Mouse (Mus musculus): ENCODE results near the gene Cops4. TPM values are rescaled to one million over a fixed set of nuclear protein-coding genes. Genes with fewer than 3 reads are reported as not detected.

The Cops4 gene
- polyA plus RNA-seq, 1 experiment from 2014 or later = 165 TPM

DNA sequence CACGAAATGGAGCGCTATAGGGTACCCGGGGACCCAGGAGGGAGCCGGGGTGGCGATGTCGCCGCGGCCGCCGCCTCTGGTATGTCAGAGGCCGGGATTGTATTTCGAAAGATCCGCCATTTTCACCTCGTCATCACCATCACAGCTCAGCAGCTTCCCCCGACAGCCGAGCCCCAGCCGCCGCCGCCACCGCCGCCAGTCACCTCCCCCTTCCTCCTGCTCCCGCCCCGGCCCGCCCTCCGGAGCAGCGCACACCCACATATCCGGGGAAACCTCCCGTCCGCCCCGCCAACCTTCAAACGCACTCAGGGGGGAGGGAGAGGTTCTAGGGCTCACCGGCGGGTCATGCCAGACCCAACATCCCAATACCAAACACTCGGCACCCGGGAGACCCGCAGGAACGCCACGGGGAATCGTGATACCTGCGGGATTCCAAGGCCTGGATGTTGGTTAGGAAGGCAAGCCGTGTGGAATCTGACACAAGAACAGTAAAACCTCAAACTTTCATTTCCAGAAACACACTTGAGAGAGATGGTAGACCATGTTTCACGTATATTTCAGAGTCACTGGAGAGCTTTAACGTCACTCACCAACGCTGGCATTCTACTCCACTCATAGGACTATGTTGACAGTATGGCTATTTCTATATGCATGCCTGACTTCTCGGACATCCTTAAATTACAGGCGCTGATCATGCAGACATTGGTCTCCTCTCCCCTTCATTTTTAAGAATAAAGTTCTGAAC is 19.5 kb upstream of the Cops4 start:
- peak overlapping the region; percentile 91 for H3K4me2 ChIP-seq
- peak; percentile 67; the same call in 1 of the 2 replicates for ATAC-seq (replicated peaks; ENCODE audit: insufficient number of reproducible peaks, low FRiP score, low TSS enrichment)
- peak overlapping the region; percentile 88 for H3K4me3 ChIP-seq (ENCODE audit: low read depth, low read length)
- no peaks in the 10 kb centered on the region for H3K27me3 ChIP-seq (ENCODE audit: control insufficient read depth, insufficient read depth, low read length)
- no peaks in the 10 kb centered on the region for H3K36me3 ChIP-seq (ENCODE audit: control insufficient read depth, insufficient read depth, low read length)
- peak overlapping the region; percentile 80 for H3K27ac ChIP-seq (ENCODE audit: low read depth, low read length)
- peaks cover 12% of the 10 kb centered on the region; the same call in 1 of the 2 replicates for H3K4me1 ChIP-seq (ENCODE audit: control insufficient read depth, insufficient read depth, low read length)
- no peaks in the 10 kb centered on the region for H3K9me3 ChIP-seq (replicated peaks; ENCODE audit: control insufficient read depth, low read length)
- 2% methylated on average over 35 of the region's 46 CpGs for WGBS (ENCODE audit: insufficient replicate concordance)
- H3K9ac ChIP-seq (ENCODE audit: low read depth, low read length) = peak overlapping the region; percentile 85

DNA sequence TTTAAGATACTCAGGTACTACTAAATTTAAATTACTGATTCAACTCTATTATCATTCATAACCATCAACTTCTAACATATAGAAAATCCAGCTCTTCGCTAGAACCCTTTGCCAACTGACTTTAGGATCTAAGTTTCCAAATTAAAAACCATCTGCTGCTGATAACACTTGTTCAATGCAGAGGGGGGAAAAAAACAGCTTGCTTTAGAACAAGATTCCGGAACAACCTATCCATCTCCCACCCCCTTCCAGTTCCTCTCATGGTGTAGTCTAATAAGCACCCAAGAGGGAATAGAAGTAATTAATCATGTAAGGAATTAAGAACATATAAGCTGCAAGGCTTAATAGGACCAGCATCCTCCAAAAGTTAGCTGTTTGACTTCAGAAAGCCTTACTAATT is 18.9 kb upstream of the Cops4 start:
- Histone ChIP-seq H3K4me3 (ENCODE audit: low read depth, low read length) (peak overlapping the region; percentile 88), H3K4me1 (ENCODE audit: control insufficient read depth, insufficient read depth, low read length) (peaks cover 12% of the 10 kb centered on the region; the same call in 1 of the 2 replicates), H3K4me2 (peak overlapping the region; percentile 91), H3K9ac (ENCODE audit: low read depth, low read length) (peak overlapping the region; percentile 75; the same call in 1 of the 2 replicates), H3K36me3 (ENCODE audit: control insufficient read depth, insufficient read depth, low read length) (no peaks in the 10 kb centered on the region), H3K9me3 (replicated peaks; ENCODE audit: control insufficient read depth, low read length) (no peaks in the 10 kb centered on the region), H3K27me3 (ENCODE audit: control insufficient read depth, insufficient read depth, low read length) (no peaks in the 10 kb centered on the region), H3K27ac (ENCODE audit: low read depth, low read length) (no peak overlapping the region)
- 13% methylated on average over 2 of the region's 2 CpGs for WGBS (ENCODE audit: insufficient replicate concordance)
- ATAC-seq (replicated peaks; ENCODE audit: insufficient number of reproducible peaks, low FRiP score, low TSS enrichment) = no peak

DNA sequence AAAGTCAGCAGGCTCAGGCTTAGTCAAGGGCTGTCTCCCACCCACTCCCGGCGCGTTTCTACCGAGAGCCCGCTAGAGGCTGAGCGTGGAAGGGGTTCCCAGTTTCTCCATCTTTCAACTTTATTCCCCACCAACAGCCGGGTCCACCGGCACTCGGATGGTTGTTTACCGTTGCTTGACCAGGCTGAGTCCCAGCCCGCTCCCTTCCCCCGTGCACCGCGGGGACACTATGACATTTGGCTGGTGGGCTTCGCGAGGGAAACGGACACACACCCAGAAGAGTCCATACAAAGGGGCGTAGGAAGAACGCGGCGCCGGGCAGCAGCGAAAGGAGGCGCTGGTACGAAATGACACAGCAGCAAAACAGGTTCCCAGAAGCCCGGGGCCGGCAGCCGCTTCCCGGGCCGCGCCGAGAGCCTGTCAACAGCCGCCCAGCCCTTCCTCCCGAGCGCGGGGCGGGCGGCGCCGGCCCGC is 18.2 kb upstream of the Cops4 start:
- H3K9ac ChIP-seq (ENCODE audit: low read depth, low read length) = peak overlapping the region; percentile 75
- under 1% methylated on average over 39 of the region's 41 CpGs for WGBS (ENCODE audit: insufficient replicate concordance)
- ATAC-seq (replicated peaks; ENCODE audit: insufficient number of reproducible peaks, low FRiP score, low TSS enrichment) = no peak; the same call in 1 of the 2 replicates

DNA sequence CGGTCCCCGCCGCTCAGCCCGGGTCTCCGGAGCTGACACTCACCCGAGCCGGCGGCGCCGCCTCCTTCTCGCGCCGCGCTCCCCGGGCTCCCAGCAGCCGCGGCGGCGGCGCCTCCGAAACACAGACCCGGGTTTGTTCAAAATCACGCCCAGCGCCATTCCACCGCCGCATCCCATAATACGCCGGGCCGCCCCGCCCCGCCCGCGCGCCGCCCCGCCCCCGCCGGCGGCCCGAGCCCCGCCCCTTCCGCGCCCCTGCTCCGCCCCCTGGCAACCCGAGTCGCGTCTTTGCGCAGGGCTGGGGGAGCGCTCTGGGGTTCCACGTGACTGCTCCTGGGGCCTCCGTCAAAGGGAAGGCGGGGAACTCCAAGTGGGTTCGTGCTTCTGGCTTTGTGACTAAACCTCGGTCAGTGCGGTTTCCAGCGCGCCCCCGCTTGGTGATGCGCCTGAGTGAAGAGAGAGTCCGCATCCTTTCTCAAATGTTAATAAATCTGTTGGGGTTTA is 17.6 kb upstream of the Cops4 start, which contains the start of gene Lin54:
Gene Lin54 (minus strand): TSS at position 182 of the 504 bp plus-strand sequence.
- peak within 1 kb of the TSS; percentile 88 for H3K4me3 ChIP-seq (ENCODE audit: low read depth, low read length)
- H3K36me3 ChIP-seq (ENCODE audit: control insufficient read depth, insufficient read depth, low read length) = no peaks in the 10 kb centered on the region
- no peaks in the 10 kb centered on the region for H3K9me3 ChIP-seq (replicated peaks; ENCODE audit: control insufficient read depth, low read length)
- H3K27me3 ChIP-seq (ENCODE audit: control insufficient read depth, insufficient read depth, low read length) = no peaks in the 10 kb centered on the region
- peak; percentile 93 for ATAC-seq (replicated peaks; ENCODE audit: insufficient number of reproducible peaks, low FRiP score, low TSS enrichment)
- WGBS (ENCODE audit: insufficient replicate concordance) = under 1% methylated on average over 60 of the region's 60 CpGs
- H3K4me1 ChIP-seq (ENCODE audit: control insufficient read depth, insufficient read depth, low read length) = peaks cover 12% of the 10 kb centered on the region; the same call in 1 of the 2 replicates
- H3K4me2 ChIP-seq = peak within 1 kb of the TSS; percentile 91
- peak within 1 kb of the TSS; percentile 75 for H3K9ac ChIP-seq (ENCODE audit: low read depth, low read length)
- peak within 1 kb of the TSS; percentile 82 for H3K27ac ChIP-seq (ENCODE audit: low read depth, low read length)

More for the DNA sequence above, 18.2 kb upstream of the Cops4 start:
- Histone ChIP-seq H3K4me1 (ENCODE audit: control insufficient read depth, insufficient read depth, low read length) (peaks cover 12% of the 10 kb centered on the region; the same call in 1 of the 2 replicates), H3K27me3 (ENCODE audit: control insufficient read depth, insufficient read depth, low read length) (no peaks in the 10 kb centered on the region), H3K4me2 (peak overlapping the region; percentile 91), H3K27ac (ENCODE audit: low read depth, low read length) (peak overlapping the region; percentile 82), H3K9me3 (replicated peaks; ENCODE audit: control insufficient read depth, low read length) (no peaks in the 10 kb centered on the region), H3K4me3 (ENCODE audit: low read depth, low read length) (peak overlapping the region; percentile 88), H3K36me3 (ENCODE audit: control insufficient read depth, insufficient read depth, low read length) (no peaks in the 10 kb centered on the region)

DNA sequence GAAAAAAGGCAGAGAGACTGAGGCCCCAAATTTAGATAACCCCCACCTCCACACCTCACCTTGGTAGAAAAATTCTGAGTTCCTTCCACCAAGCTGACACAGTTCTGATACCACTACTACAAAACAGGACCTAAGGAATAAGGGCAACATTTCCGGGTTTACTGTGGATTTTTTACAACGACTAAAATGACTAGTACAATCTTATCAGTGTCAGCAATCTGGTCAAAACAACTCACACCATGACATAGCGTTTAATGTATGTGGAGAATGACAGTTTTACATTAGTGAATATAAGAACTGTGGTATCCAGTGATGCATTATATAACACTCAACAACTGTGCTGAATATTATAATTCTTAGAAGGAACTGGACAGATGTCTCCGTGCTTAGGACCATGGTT is 16.8 kb upstream of the Cops4 start:
- Histone ChIP-seq H3K36me3 (ENCODE audit: control insufficient read depth, insufficient read depth, low read length) (no peaks in the 10 kb centered on the region), H3K9ac (ENCODE audit: low read depth, low read length) (no peak overlapping the region; the same call in 1 of the 2 replicates), H3K27ac (ENCODE audit: low read depth, low read length) (no peak overlapping the region), H3K4me3 (ENCODE audit: low read depth, low read length) (no peak overlapping the region; the same call in 1 of the 2 replicates), H3K4me2 (peak overlapping the region; percentile 67; the same call in 1 of the 2 replicates), H3K9me3 (replicated peaks; ENCODE audit: control insufficient read depth, low read length) (no peaks in the 10 kb centered on the region), H3K4me1 (ENCODE audit: control insufficient read depth, insufficient read depth, low read length) (peaks cover 12% of the 10 kb centered on the region; the same call in 1 of the 2 replicates), H3K27me3 (ENCODE audit: control insufficient read depth, insufficient read depth, low read length) (no peaks in the 10 kb centered on the region)
- WGBS (ENCODE audit: insufficient replicate concordance) = 77% methylated on average over 4 of the region's 4 CpGs
- no peak for ATAC-seq (replicated peaks; ENCODE audit: insufficient number of reproducible peaks, low FRiP score, low TSS enrichment)

DNA sequence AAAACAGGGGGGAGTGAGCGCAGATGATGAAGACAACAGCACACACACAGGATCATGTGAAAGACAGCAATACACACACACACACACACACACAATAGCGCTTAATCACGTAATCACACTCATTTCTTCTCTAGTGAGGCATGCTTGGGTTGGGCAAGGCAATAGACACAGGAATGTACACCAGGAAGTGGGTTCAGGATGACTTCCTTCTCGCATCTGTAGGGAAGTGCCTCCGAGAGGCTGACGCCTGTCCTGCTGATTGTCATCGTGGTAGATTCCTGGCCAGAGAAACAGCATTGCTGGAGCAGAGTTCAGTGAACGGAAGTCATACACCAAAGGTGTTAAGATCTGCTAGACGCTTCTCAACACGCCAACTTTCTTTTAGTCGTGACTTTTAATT is 8.9 kb upstream of the Cops4 start:
- H3K27me3 ChIP-seq (ENCODE audit: control insufficient read depth, insufficient read depth, low read length) = no peaks in the 10 kb centered on the region
- no peak overlapping the region for H3K9ac ChIP-seq (ENCODE audit: low read depth, low read length)
- H3K36me3 ChIP-seq (ENCODE audit: control insufficient read depth, insufficient read depth, low read length) = no peaks in the 10 kb centered on the region
- H3K4me1 ChIP-seq (ENCODE audit: control insufficient read depth, insufficient read depth, low read length) = no peaks in the 10 kb centered on the region
- H3K27ac ChIP-seq (ENCODE audit: low read depth, low read length) = no peak overlapping the region
- no peak overlapping the region for H3K4me2 ChIP-seq
- ATAC-seq (replicated peaks; ENCODE audit: insufficient number of reproducible peaks, low FRiP score, low TSS enrichment) = no peak
- WGBS (ENCODE audit: insufficient replicate concordance) = 55% methylated on average over 11 of the region's 11 CpGs
- no peaks in the 10 kb centered on the region for H3K9me3 ChIP-seq (replicated peaks; ENCODE audit: control insufficient read depth, low read length)
- H3K4me3 ChIP-seq (ENCODE audit: low read depth, low read length) = no peak overlapping the region

DNA sequence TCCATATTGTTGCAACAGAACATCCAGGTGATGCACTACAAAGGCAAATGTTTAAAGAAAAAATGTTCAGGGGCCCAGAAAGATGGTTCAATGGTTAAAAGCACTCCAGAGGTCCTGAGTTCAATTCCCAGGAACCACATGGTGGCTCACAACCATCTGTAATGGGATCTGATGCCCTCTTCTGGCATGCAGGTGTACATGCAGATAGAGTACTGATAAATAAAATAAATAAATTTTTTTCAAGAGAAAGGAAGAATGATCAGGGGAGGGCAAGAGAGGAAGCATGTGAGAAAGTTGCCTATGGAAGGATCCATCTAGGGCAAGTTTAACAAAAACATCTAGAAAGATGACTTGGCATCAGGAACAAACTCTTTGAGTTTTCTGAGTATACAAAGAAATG is 5.5 kb upstream of the Cops4 start:
- Histone ChIP-seq H3K4me3 (ENCODE audit: low read depth, low read length) (no peak overlapping the region), H3K36me3 (ENCODE audit: control insufficient read depth, insufficient read depth, low read length) (no peaks in the 10 kb centered on the region), H3K27ac (ENCODE audit: low read depth, low read length) (no peak overlapping the region), H3K4me2 (no peak overlapping the region), H3K27me3 (ENCODE audit: control insufficient read depth, insufficient read depth, low read length) (no peaks in the 10 kb centered on the region), H3K9me3 (replicated peaks; ENCODE audit: control insufficient read depth, low read length) (no peaks in the 10 kb centered on the region), H3K9ac (ENCODE audit: low read depth, low read length) (no peak overlapping the region), H3K4me1 (ENCODE audit: control insufficient read depth, insufficient read depth, low read length) (no peaks in the 10 kb centered on the region)
- no peak for ATAC-seq (replicated peaks; ENCODE audit: insufficient number of reproducible peaks, low FRiP score, low TSS enrichment)

DNA sequence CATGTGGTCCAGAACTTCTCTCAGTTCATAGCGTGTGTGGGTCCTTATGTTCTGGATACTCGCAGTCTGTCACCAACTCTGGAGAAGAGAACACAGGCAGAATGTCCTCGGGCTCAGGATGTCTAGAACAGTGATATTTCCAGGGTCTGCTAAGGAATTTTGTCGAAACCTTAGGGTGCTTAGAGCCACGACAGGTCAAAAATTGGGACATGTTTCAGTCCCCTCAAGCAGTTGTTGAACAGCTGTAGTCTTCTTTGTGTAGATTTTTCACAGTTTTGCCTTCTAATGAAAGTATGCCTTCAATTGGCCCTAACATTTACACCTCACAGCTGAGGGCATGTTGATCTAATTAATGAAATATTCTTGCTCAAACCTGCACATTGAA is 910 bp downstream of the Cops4 start:
- H3K4me2 ChIP-seq = peak overlapping the region; percentile 92
- peak overlapping the region; percentile 94 for H3K4me3 ChIP-seq (ENCODE audit: low read depth, low read length)
- peak overlapping the region; percentile 96 for H3K9ac ChIP-seq (ENCODE audit: low read depth, low read length)
- no peaks in the 10 kb centered on the region for H3K36me3 ChIP-seq (ENCODE audit: control insufficient read depth, insufficient read depth, low read length)
- peak overlapping the region; percentile 73 for H3K27ac ChIP-seq (ENCODE audit: low read depth, low read length)
- 0 out of 2 replicates have a peak, but pooled peaks have one; percentile 11 for ATAC-seq (replicated peaks; ENCODE audit: insufficient number of reproducible peaks, low FRiP score, low TSS enrichment)
- peaks cover 11% of the 10 kb centered on the region for H3K4me1 ChIP-seq (ENCODE audit: control insufficient read depth, insufficient read depth, low read length)
- H3K27me3 ChIP-seq (ENCODE audit: control insufficient read depth, insufficient read depth, low read length) = no peaks in the 10 kb centered on the region
- 5% methylated on average over 5 of the region's 5 CpGs for WGBS (ENCODE audit: insufficient replicate concordance)
- no peaks in the 10 kb centered on the region for H3K9me3 ChIP-seq (replicated peaks; ENCODE audit: control insufficient read depth, low read length)

All from heart, embryonic 11.5 days (tissue).